8 mouse cellular contexts compared by ENCODE assay signal in genomic region chr17:29246602-29247001, GRCm38 (mm10). TPM values are rescaled to one million over a fixed set of nuclear protein-coding genes. Genes with fewer than 3 reads are reported as not detected.
A peak's percentile ranks its signal among the peaks of the same experiment; 100 is the strongest.
DNase-seq lines count a peak whose midpoint lies in the region; ATAC-seq and TF ChIP-seq lines count a peak whose summit lies in the region.

No protein-coding gene starts in this region.

- intact Hi-C loops in left cerebral cortex, adult 2 months (cut with DNase I) = loop anchor here (1.0 to 5.0 kb wide), 3 partner anchors 69 to 199 kb away; no protein-coding TSS in a partner anchor

- H3K27me3 ChIP-seq in heart, embryonic 15.5 days = peaks cover 2% of the 10 kb centered on the region; the same call in 1 of the 2 replicates

- H3K9me3 ChIP-seq in heart, embryonic 15.5 days (replicated peaks) = no peaks in the 10 kb centered on the region

- H3K9ac ChIP-seq in heart, embryonic 15.5 days = no peak overlapping the region

- H3K4me2 ChIP-seq in heart, embryonic 15.5 days = no peak overlapping the region

- H3K4me3 ChIP-seq in left cerebral cortex, adult 2 months = no peak overlapping the region
- H3K4me3 ChIP-seq in heart, embryonic 15.5 days = no peak overlapping the region
- no peak overlapping the region for H3K4me3 ChIP-seq in lung, adult 2 months (replicated peaks; ENCODE audit: extremely low read depth, low read depth, low read length)

- 0 out of 2 replicates have a peak overlapping the region, but pooled peaks have one; percentile 54 for H3K27ac ChIP-seq in left cerebral cortex, adult 2 months
- peak overlapping the region; percentile 87; the same call in 1 of the 2 replicates for H3K27ac ChIP-seq in heart, embryonic 15.5 days

- DNase-seq in left cerebral cortex, adult 2 months (ENCODE audit: extremely low spot score in 1 of 2, low spot score in 2 of 2) = peak; percentile 32 to 43
- no peak for DNase-seq in left cerebral cortex, adult 8-10 months (ENCODE audit: low spot score in 2 of 2)
- peak; percentile 69 for DNase-seq in MEL-GATA-1-ER (ENCODE audit: extremely low read depth, low read depth)
- DNase-seq in cerebellum, postnatal 10 days = peak; percentile 66 to 79
- peak; percentile 33 for DNase-seq in lung, adult 2 months
- DNase-seq in urinary bladder, postnatal 25 days (ENCODE audit: low spot score) = no peak

- H3K4me1 ChIP-seq in heart, embryonic 15.5 days (replicated peaks) = peaks cover 55% of the 10 kb centered on the region
- peaks cover 4% of the 10 kb centered on the region for H3K4me1 ChIP-seq in lung, adult 2 months (ENCODE audit: control insufficient read depth, insufficient read depth, low read length)

- WGBS in heart, embryonic 15.5 days = 19% methylated on average over 5 of the region's 5 CpGs
- 21% methylated on average over 5 of the region's 5 CpGs for WGBS in lung, adult 2 months

- no peak for ATAC-seq in heart, embryonic 15.5 days (replicated peaks; ENCODE audit: insufficient number of reproducible peaks, insufficient read depth, low FRiP score, low read depth)
- 0 out of 2 replicates have a peak, but pooled peaks have one; percentile 40 for ATAC-seq in neutrophil, adult 5-6 weeks (ENCODE audit: extremely low read depth, insufficient number of reproducible peaks, low FRiP score, poor library complexity, severe bottlenecking)

- no peak for TF ChIP-seq POLR2A in lung, adult 2 months (IDR thresholded peaks at IDR 0.05; ENCODE audit: borderline replicate concordance, extremely low read depth, low read depth, low read length)

- H3K36me3 ChIP-seq in heart, embryonic 15.5 days = peaks cover 9% of the 10 kb centered on the region; the same call in 1 of the 2 replicates

- peak; percentile 83 for TF ChIP-seq CTCF in left cerebral cortex, adult 2 months (IDR thresholded peaks at IDR 0.05)
- TF ChIP-seq CTCF in lung, adult 2 months (IDR thresholded peaks at IDR 0.05; ENCODE audit: insufficient read depth, low read length) = peak; percentile 39

RNA-seq across cellular contexts. Expression of gene Cpne5, which starts 8.6 kb away (rescaled TPM):
- total RNA-seq in left cerebral cortex, adult 2 months (2021) = 100 to 1,000 TPM; 141 to 148 TPM
- total RNA-seq in left cerebral cortex, adult 8-10 months (2022) = 100 to 1,000 TPM; 167 to 193 (median 174) TPM
- 14.9 and 17.9 TPM in 2 replicates for polyA plus RNA-seq in heart, embryonic 15.5 days (2015; fragmentation: Nextera tagmentation; extraction: Ambion mirVana)
- 13.6 and 15.7 TPM in 2 replicates for polyA plus RNA-seq in lung, adult 2 months (2012; rRNA removed)
- 1.4 and 1.8 TPM in 2 replicates for total RNA-seq in neutrophil, adult 5-6 weeks (2017)

RNA-seq across cellular contexts. Expression of gene Ppil1, which starts 17.4 kb away (rescaled TPM):
- 10 to 100 TPM; 19.8 to 20.0 TPM for total RNA-seq in left cerebral cortex, adult 2 months (2021)
- 10 to 100 TPM; 17.0 to 19.9 (median 19.5) TPM for total RNA-seq in left cerebral cortex, adult 8-10 months (2022)
- 86.8 and 107 TPM in 2 replicates for polyA plus RNA-seq in heart, embryonic 15.5 days (2015; fragmentation: Nextera tagmentation; extraction: Ambion mirVana)
- 18.7 and 20.7 TPM in 2 replicates for polyA plus RNA-seq in lung, adult 2 months (2012; rRNA removed)
- 23.1 and 25.7 TPM in 2 replicates for total RNA-seq in neutrophil, adult 5-6 weeks (2017)

RNA-seq across cellular contexts. Expression of gene BC004004, which starts 22.0 kb away (rescaled TPM):
- total RNA-seq in left cerebral cortex, adult 2 months (2021) = 10 to 100 TPM; 78.9 to 85.0 TPM
- 100 to 1,000 TPM in 3 of 4 experiments, 10 to 100 TPM in 1; 98.1 to 131 (median 114) TPM for total RNA-seq in left cerebral cortex, adult 8-10 months (2022)
- 91.1 and 96.0 TPM in 2 replicates for polyA plus RNA-seq in heart, embryonic 15.5 days (2015; fragmentation: Nextera tagmentation; extraction: Ambion mirVana)
- polyA plus RNA-seq in lung, adult 2 months (2012; rRNA removed) = 56.5 and 70.8 TPM in 2 replicates
- total RNA-seq in neutrophil, adult 5-6 weeks (2017) = 65.4 and 72.1 TPM in 2 replicates

Comparison
In these comparisons a context has a peak if more than half of its experiments do, and no peak if none do; other contexts are left out.
1. DNase-seq: peak in left cerebral cortex, adult 2 months (2 of 2), MEL-GATA-1-ER (single experiment), cerebellum, postnatal 10 days (2 of 2) and lung, adult 2 months (single experiment); none in left cerebral cortex, adult 8-10 months (0 of 2) and urinary bladder, postnatal 25 days (single experiment).
2. RNA of gene Cpne5, which starts 8.6 kb away (total RNA-seq): 167 to 193 TPM in left cerebral cortex, adult 8-10 months and 141 to 148 TPM in left cerebral cortex, adult 2 months; 1.4 to 1.8 TPM in neutrophil, adult 5-6 weeks; every median in the first group is over 10 times any median in the second.